Mouse (Mus musculus) midbrain, embryonic 15.5 days (tissue): ENCODE data around the gene 4930453N24Rik. TPM values are rescaled to one million over a fixed set of nuclear protein-coding genes. Genes with fewer than 3 reads are reported as not detected.
A peak's percentile ranks its signal among the peaks of the same experiment; 100 is the strongest.

Source experiments
- ATAC-seq: fragments of 200-750 bp; cut with Nextera tagmentation; replicated peaks from 2 replicates; pipeline ENCODE4 v1.8.0; 2017; ENCODE audit warnings: moderate TSS enrichment
- H3K27ac ChIP-seq: fragments of 300-500 bp; sonication (generic); 2 replicates; pipeline ENCODE4 v1.5.1; 2015; ENCODE audit warnings: mild to moderate bottlenecking, inconsistent platforms
- H3K27me3 ChIP-seq: fragments of 300-500 bp; sonication (generic); replicated peaks from 2 replicates; pipeline ENCODE4 v1.6.1; 2015; ENCODE audit warnings: inconsistent platforms
- H3K36me3 ChIP-seq: fragments of 300-500 bp; sonication (generic); replicated peaks from 2 replicates; pipeline ENCODE4 v1.6.1; 2015; ENCODE audit warnings: inconsistent platforms
- H3K4me1 ChIP-seq: fragments of 300-500 bp; sonication (generic); 2 replicates; pipeline ENCODE4 v1.6.1; 2015; ENCODE audit warnings: inconsistent platforms
- H3K4me2 ChIP-seq: fragments of 300-500 bp; sonication (generic); 2 replicates; pipeline ENCODE4 v1.6.1; 2015; ENCODE audit warnings: inconsistent platforms, mild to moderate bottlenecking, moderate library complexity
- H3K4me3 ChIP-seq: fragments of 300-500 bp; sonication (generic); 2 replicates; pipeline ENCODE4 v1.5.1; 2015; ENCODE audit warnings: mild to moderate bottlenecking, inconsistent platforms
- H3K9ac ChIP-seq: fragments of 300-500 bp; sonication (generic); 2 replicates; pipeline ENCODE4 v1.6.1; 2015; ENCODE audit warnings: mild to moderate bottlenecking, inconsistent platforms
- H3K9me3 ChIP-seq: fragments of 300-500 bp; sonication (generic); 2 replicates; pipeline ENCODE4 v1.6.1; 2016; ENCODE audit warnings: inconsistent platforms
- WGBS: fragments of 180-500 bp; shearing (Covaris S2); methylation state at CpG from one replicate; pipeline ENCODE4 v1.1.7; 2015; ENCODE audit warnings: mixed read lengths; 5-methylcytosine and 5-hydroxymethylcytosine counted together
- polyA plus RNA-seq: library from polyadenylated mRNA; unstranded; fragments of >200 nt; fragmentation: Nextera tagmentation; extraction: Ambion mirVana; gene quantifications from 2 replicates; pipeline ENCODE4 v1.2.1, GENCODE M21; 2015

The 4930453N24Rik gene
- polyA plus RNA-seq: 16.5 and 17.8 TPM in 2 replicates

DNA sequence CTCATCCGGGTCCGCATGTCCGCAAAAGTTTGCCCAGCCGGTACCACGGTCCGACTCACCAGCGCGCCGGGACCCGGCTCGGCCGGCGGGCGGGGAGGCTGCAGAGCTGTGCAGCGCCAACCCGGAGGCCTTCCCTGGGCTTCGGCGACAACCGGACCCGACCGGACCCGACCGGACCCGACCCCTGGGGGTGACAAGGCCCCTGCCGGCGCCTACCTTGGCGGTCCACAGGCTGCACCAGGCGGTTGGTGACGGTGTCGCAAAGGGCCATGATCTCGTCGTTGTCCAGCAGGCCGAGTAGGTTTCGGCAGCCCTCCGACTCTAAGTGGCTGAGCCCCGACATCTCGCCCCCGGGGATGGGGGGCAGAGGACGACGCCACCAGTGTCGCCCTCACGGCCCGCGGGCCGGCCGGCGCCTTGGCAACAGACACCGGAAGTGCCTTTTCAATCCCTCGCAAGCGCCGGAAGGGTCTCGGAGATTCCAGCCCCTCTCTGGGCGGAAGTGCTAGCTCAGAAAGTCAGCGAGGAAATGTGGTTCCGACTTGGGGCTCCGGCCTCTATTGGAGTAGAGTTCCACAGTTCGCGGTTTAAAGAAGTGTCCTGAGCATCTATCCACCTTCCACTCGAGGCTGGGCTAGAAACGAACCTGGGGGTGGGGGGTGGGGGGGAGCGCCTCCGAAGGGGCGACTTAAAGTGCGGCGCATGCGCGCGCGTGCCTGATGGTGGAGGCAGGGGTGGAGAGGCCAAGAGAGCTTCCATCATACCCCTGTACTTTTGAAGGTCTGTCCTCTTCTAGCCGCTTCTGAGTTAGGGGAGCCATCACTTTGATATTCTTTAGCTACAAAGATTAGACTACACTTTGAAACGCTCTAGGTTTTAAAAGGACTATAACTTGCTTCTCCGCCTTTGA lies at the start of gene 4930453N24Rik:
TSS of gene 4930453N24Rik (minus strand) at position 641 of the 910 bp plus-strand sequence.
- Histone ChIP-seq H3K4me2 (peak within 1 kb of the TSS; percentile 51), H3K4me3 (peak within 1 kb of the TSS; percentile 93), H3K4me1 (peaks cover 12% of the 10 kb centered on the region), H3K9me3 (no peaks in the 10 kb centered on the region), H3K36me3 (peaks cover 7% of the 10 kb centered on the region; the same call in 1 of the 2 replicates), H3K27ac (peak within 1 kb of the TSS; percentile 90), H3K9ac (peak within 1 kb of the TSS; percentile 72), H3K27me3 (peaks cover 3% of the 10 kb centered on the region; the same call in 1 of the 2 replicates)
- 2% methylated on average over 72 of the region's 72 CpGs for WGBS
- ATAC-seq: peak; percentile 97

DNA sequence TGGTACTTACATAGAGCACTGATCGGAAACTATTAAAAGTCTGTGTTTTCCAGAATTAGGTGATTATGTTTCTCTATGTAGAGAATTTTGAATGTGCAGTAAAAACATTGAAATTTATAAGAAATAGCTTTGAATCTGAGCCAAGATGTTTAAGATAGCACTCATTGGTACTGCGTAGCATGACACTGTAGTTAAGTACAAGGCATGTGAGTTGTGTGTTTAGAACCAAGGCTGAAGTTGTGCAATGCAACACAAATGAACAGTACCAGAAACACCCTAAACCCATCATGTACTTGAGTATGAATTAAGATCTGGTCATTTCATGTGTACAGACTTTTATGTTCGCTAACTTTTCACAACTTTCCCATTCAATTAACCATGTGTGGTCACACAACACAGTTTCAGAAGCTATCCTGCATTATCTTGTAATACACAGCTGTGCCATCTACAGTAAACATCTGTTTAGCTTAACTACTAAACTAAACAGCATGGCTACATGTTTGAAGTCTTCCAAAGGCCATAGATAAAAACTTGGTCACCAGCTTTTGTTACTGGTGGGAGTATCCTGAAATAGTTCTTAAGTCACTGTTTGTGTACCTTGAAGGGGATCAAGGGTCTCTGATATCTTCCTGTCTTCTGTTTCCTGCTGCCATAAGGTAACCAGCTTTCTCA lies 46.3 kb upstream of the 4930453N24Rik start:
- Histone ChIP-seq H3K36me3 (peaks cover 9% of the 10 kb centered on the region), H3K27ac (no peak overlapping the region), H3K9ac (no peak overlapping the region), H3K4me3 (no peak overlapping the region), H3K4me2 (no peak overlapping the region), H3K27me3 (no peaks in the 10 kb centered on the region), H3K9me3 (no peaks in the 10 kb centered on the region), H3K4me1 (no peaks in the 10 kb centered on the region)
- 95% methylated on average over 3 of the region's 3 CpGs for WGBS
- no peak for ATAC-seq

DNA sequence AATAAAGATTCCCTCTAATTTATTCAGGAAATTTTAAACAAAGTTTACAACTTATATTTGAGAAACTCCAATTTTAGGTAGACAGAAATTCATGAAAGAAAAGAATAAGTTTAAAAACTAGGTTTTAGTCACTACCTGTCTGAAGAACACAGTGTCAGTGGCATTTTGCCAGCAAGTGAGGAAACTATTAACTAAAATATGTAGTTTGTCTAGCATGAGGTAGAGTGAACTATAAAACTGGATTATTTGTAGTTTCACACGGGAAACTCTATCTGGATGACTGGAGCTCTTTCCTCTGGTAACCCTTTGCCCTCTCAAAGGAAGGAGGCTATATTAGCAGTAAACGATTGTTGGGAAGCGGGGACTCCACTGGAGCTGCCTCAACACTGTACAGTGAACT lies 32.1 kb upstream of the 4930453N24Rik start:
- no peak overlapping the region for H3K9ac ChIP-seq
- ATAC-seq: no peak
- WGBS: 99% methylated on average over 3 of the region's 3 CpGs
- H3K9me3 ChIP-seq: no peaks in the 10 kb centered on the region
- no peaks in the 10 kb centered on the region for H3K4me1 ChIP-seq
- H3K27me3 ChIP-seq: no peaks in the 10 kb centered on the region
- no peaks in the 10 kb centered on the region; the same call in 1 of the 2 replicates for H3K36me3 ChIP-seq
- H3K4me2 ChIP-seq: no peak overlapping the region
- H3K4me3 ChIP-seq: no peak overlapping the region
- H3K27ac ChIP-seq: no peak overlapping the region

DNA sequence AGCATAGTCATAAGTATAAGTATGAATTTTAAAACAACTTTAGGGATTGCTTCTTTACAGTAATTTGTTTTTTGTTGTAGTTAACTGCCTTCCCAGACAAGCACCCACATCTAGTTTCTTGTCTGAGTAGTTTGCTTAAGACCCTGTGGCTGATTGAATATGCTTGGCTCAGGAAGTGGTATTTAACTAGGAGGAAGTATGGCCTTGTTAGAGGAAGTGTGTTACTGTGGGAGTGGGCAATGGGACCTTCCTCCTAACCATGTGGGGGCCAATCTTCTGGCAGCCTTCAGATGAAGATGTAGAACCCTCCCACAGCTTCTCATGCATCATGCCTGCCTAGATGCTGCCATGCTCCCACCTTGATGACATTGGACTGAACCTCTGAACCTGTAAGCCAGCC lies 30.7 kb upstream of the 4930453N24Rik start:
- no peak overlapping the region for H3K4me3 ChIP-seq
- no peaks in the 10 kb centered on the region for H3K9me3 ChIP-seq
- H3K4me2 ChIP-seq: no peak overlapping the region
- no peaks in the 10 kb centered on the region for H3K27me3 ChIP-seq
- no peak overlapping the region for H3K27ac ChIP-seq
- H3K36me3 ChIP-seq: no peaks in the 10 kb centered on the region; the same call in 1 of the 2 replicates
- no peak for ATAC-seq
- H3K4me1 ChIP-seq: no peaks in the 10 kb centered on the region
- H3K9ac ChIP-seq: no peak overlapping the region

DNA sequence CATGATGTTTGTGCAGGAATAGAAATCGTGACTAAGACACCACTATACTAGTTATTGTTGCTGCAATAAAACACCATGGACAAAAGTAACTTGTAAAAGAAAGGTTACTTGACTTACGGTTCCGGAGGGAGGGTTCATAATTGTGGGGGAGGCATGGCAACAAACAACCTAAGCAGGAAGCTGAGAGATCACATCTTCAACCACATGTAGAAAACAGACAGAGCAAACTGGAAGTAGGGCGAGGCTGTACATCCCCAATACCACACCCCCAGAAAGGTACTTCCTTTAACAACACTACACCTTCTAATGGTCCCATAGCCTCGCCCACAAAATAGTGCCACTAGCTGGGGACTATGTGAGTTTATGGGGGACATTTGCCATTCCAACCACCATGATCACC lies 29.4 kb upstream of the 4930453N24Rik start:
- 96% methylated on average over 5 of the region's 5 CpGs for WGBS
- no peak for ATAC-seq

DNA sequence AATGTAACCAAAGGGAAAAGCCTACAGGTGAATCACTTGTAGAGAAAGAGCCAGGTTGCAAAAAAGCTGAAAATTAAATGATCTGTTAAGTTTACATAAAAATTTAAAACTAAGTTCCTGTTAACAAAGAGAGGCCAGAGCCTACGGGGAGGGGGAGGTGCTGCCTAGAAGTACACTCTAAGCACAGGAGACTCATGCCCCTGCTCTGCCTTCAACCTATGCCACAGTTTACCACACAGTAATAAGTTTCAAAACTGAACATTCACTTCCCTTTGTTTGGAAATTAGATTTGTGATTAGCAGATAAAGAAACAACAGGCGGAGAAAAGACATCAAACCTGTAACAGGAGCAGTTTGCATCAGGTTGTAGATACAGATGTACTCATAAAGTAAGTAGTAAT lies 23.8 kb upstream of the 4930453N24Rik start:
- Histone ChIP-seq H3K4me3 (no peak overlapping the region), H3K9me3 (no peaks in the 10 kb centered on the region), H3K27me3 (no peaks in the 10 kb centered on the region), H3K4me1 (no peaks in the 10 kb centered on the region), H3K4me2 (no peak overlapping the region), H3K27ac (no peak overlapping the region), H3K9ac (no peak overlapping the region), H3K36me3 (no peaks in the 10 kb centered on the region)
- ATAC-seq: no peak
- 86% methylated on average over 2 of the region's 2 CpGs for WGBS

More for the DNA sequence above, 29.4 kb upstream of the 4930453N24Rik start:
- H3K27me3 ChIP-seq: no peaks in the 10 kb centered on the region
- H3K36me3 ChIP-seq: no peaks in the 10 kb centered on the region; the same call in 1 of the 2 replicates
- no peak overlapping the region for H3K27ac ChIP-seq
- H3K9ac ChIP-seq: no peak overlapping the region
- no peaks in the 10 kb centered on the region for H3K9me3 ChIP-seq
- H3K4me1 ChIP-seq: no peaks in the 10 kb centered on the region
- H3K4me3 ChIP-seq: no peak overlapping the region
- H3K4me2 ChIP-seq: no peak overlapping the region

DNA sequence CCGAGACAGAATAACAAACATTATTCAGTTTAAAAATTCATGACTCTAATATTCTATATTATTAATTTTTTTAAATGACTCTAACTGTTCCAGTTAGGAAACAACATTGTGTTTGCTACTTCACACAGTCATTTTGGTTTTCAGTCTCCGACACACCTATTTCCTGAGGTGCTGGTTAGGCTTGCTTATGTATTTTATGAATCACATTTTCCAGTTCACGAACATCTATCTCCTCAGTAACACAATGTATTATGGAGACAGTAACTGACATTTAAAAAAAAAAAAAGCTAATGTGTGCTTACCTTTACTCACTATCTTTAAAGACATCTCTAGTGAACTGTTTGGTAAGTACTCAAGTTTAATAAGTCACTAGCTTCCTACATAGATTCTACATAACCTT lies 18.7 kb upstream of the 4930453N24Rik start:
- 95% methylated on average over 3 of the region's 3 CpGs for WGBS
- H3K4me1 ChIP-seq: no peaks in the 10 kb centered on the region
- no peak overlapping the region for H3K4me3 ChIP-seq
- no peaks in the 10 kb centered on the region for H3K27me3 ChIP-seq
- H3K9me3 ChIP-seq: no peaks in the 10 kb centered on the region
- no peak overlapping the region for H3K4me2 ChIP-seq
- no peak overlapping the region for H3K9ac ChIP-seq
- peaks cover 8% of the 10 kb centered on the region; the same call in 1 of the 2 replicates for H3K36me3 ChIP-seq
- no peak for ATAC-seq
- H3K27ac ChIP-seq: no peak overlapping the region

DNA sequence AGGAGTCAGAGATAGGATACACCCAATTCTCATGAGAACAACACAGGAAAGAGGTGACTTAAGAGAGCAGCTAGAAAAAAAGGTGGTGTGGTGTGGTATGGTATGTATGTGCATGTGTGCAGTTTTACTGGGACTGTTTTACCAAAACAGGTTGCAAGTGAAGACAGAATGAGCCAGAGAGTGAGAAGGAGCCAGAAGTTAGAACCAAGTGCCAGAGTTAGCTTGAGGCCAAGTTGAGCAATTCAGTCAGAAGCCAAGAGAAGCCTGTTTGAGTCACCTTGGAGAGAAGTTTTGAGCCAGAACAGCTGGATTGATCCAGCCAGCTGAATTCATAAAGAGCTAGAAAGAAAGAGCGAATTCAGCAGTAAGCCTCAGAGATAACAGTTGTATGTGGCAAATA lies 4.6 kb upstream of the 4930453N24Rik start:
- H3K4me2 ChIP-seq: no peak overlapping the region
- WGBS: 76% methylated on average over 1 of the region's 1 CpGs
- ATAC-seq: no peak

DNA sequence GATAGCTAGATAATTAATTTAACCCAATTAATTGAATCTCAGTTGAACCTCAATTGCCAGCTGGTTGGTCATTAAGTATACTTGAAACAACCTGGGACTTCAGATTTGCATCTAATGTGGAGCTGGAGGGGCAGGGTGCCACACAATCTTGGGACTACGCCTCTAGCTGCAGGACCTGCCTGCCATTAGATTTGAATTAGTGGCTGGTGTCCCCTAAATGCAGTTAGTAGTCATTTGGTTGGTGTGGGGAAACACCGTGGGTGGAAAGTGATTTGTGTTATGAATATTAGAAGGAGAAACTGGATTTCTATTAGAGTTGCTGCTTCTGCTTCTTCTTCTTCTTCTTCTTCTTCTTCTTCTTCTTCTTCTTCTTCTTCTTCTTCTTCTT lies 464 bp upstream of the 4930453N24Rik start:
- H3K27ac ChIP-seq: peak overlapping the region; percentile 90
- peak; percentile 43 for ATAC-seq
- WGBS: 92% methylated on average over 2 of the region's 2 CpGs
- H3K4me2 ChIP-seq: peak overlapping the region; percentile 51
- peaks cover 6% of the 10 kb centered on the region; the same call in 1 of the 2 replicates for H3K27me3 ChIP-seq
- peak overlapping the region; percentile 93 for H3K4me3 ChIP-seq
- H3K9me3 ChIP-seq: no peaks in the 10 kb centered on the region
- peaks cover 12% of the 10 kb centered on the region for H3K4me1 ChIP-seq
- 0 out of 2 replicates have a peak, but pooled peaks cover 2% of the 10 kb centered on the region for H3K36me3 ChIP-seq
- no peak overlapping the region for H3K9ac ChIP-seq

More for the DNA sequence above, 4.6 kb upstream of the 4930453N24Rik start:
- Histone ChIP-seq H3K4me1 (no peaks in the 10 kb centered on the region), H3K9ac (no peak overlapping the region), H3K27me3 (peaks cover 6% of the 10 kb centered on the region; the same call in 1 of the 2 replicates), H3K9me3 (no peaks in the 10 kb centered on the region), H3K36me3 (no peaks in the 10 kb centered on the region), H3K4me3 (no peak overlapping the region), H3K27ac (no peak overlapping the region)

DNA sequence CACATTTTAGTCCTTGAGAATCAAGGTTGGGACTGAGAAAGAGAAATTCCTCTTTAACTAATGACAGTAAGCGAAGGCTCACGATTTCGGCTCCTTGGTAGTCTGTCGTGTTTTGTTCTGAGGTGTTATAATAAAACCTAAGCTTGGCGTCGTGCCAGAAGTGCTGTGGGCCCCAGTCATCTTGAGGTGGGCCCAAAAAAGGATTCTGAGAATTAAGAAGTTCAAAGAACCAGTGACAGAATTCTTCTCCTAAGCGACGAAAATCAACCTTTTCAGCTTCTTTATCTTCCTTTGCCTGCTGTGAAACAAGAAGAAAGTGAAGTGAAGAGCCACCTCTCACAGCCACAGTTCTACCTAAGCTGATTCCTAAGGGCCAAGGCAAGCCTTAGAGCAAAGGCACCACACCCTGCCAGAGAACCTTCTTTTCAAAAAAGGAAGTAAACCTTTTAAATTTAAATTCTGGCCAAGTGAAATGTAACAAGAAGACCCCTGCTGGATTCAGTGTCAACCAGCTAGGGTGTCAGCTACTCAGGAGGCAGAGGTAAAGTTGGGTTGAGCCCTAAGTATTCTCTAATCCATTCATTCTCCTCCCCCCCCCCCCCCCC lies 4.2 kb downstream of the 4930453N24Rik start:
- 93% methylated on average over 8 of the region's 8 CpGs for WGBS
- ATAC-seq: no peak
- peaks cover 16% of the 10 kb centered on the region for H3K36me3 ChIP-seq

DNA sequence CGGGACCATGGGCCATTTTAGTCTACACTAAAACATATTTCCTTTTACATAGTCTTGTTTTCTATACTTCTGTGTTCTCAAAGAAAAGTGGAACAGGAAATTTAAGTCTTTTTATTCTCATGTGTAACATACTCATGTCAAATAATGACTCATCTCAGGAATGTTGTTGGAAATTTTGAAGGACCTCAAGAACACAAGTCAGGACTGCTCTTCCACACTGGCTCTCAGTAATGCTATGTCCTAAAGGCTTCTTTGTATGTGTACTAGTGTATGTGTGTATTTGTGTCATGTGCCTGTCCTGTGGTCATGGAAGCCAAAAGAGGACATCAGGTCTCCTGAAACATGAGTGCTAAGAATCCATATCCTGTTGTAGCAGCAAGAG lies 11.7 kb downstream of the 4930453N24Rik start:
- no peak overlapping the region for H3K4me3 ChIP-seq
- WGBS: 97% methylated on average over 1 of the region's 1 CpGs
- H3K9me3 ChIP-seq: no peaks in the 10 kb centered on the region
- no peak overlapping the region for H3K9ac ChIP-seq
- H3K27ac ChIP-seq: no peak overlapping the region
- no peak overlapping the region for H3K4me2 ChIP-seq
- no peaks in the 10 kb centered on the region for H3K4me1 ChIP-seq
- peaks cover 9% of the 10 kb centered on the region for H3K36me3 ChIP-seq
- no peak for ATAC-seq
- no peaks in the 10 kb centered on the region for H3K27me3 ChIP-seq

More for the DNA sequence above, 4.2 kb downstream of the 4930453N24Rik start:
- Histone ChIP-seq H3K4me1 (peaks cover 12% of the 10 kb centered on the region), H3K27ac (no peak overlapping the region), H3K9ac (no peak overlapping the region), H3K27me3 (no peaks in the 10 kb centered on the region), H3K9me3 (no peaks in the 10 kb centered on the region), H3K4me3 (no peak overlapping the region), H3K4me2 (no peak overlapping the region)
